Mouse (Mus musculus): ENCODE measurements around the gene Grid1.

Gene Grid1

GRCm38 (mm10) chr14:34952311-34952710 is 132.4 kb downstream of the Grid1 start:
- in situ Hi-C loops (cut with MboI; ENCODE audit: low pct_unique_long_range_greater_than_20kb in 1 of 2, low sequenced_read_pairs in 2 of 2, unreplicated experiment in 1 of 2), result no loop called here

DNA sequence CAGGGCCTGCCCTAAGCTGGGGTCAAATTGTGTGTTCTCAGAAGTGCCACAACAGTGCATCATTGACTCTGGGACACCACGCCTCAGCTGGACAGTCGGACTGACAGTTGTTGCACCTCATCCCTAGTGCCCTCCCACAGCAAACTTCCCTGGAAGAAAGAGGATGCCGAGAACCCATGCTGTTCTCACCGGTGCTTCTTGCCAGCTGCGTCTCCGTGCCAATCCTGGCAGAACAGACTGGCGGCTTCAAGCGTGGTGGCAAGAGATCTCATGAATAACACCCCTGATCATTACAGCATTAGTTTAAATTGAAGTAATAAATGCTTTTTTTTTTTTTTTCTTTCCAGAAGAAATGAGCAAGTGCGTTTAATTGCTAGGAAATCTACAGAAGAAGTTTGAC is 133.7 kb downstream of the Grid1 start:
- in situ Hi-C loops (cut with MboI; ENCODE audit: low pct_unique_long_range_greater_than_20kb in 1 of 2, low sequenced_read_pairs in 2 of 2, unreplicated experiment in 1 of 2), result no loop called here

- in situ Hi-C loops (cut with MboI; ENCODE audit: low pct_unique_long_range_greater_than_20kb in 1 of 2, low sequenced_read_pairs in 2 of 2, unreplicated experiment in 1 of 2), result no loop called here
These were observed 135.8 kb downstream of the Grid1 start for GRCm38 (mm10) chr14:34955689-34956088.

GRCm38 (mm10) chr14:34960227-34960626 is 140.3 kb downstream of the Grid1 start:
- in situ Hi-C loops (cut with MboI; ENCODE audit: low pct_unique_long_range_greater_than_20kb in 1 of 2, low sequenced_read_pairs in 2 of 2, unreplicated experiment in 1 of 2), result no loop called here

GRCm38 (mm10) chr14:34963616-34964168 is 143.8 kb downstream of the Grid1 start:
- in situ Hi-C loops (cut with MboI; ENCODE audit: low pct_unique_long_range_greater_than_20kb in 1 of 2, low sequenced_read_pairs in 2 of 2, unreplicated experiment in 1 of 2), result no loop called here

DNA sequence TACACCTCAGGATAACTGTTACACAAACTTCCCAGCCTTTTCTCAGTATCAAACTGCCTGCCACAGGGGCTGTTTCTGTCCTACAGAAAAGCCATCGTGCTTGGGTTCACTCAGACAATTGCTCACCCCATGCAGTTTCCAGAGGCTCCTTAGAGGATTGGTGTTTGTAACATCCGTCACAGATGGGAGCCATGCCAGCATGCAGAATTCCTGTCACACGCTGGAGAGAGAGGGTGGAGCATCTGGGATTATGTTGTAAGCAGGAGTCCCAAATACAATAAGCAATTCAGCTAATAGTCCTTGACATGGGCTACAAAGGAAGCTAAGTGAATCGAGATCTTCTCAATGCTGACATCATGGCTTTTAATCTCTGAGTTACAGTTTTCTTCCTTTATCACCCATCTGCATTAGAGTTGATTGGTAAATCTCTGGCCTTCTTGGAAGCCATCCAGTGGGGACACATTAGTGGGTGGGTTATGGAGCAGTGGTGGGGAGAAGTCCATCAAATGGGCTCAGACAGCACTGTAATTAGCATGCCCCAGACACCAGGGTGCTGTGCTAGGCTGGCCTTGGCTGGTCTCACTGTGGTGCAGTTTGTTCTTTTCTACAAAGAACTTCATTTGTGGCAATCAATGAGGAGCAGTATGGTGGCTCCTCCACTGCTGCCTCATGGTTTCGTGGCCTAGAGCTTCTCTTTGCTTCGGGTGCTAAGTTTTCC is 149.4 kb downstream of the Grid1 start:
- in situ Hi-C loops (cut with MboI; ENCODE audit: low pct_unique_long_range_greater_than_20kb in 1 of 2, low sequenced_read_pairs in 2 of 2, unreplicated experiment in 1 of 2), result no loop called here

GRCm38 (mm10) chr14:34972930-34973329 is 153.0 kb downstream of the Grid1 start:
- in situ Hi-C loops (cut with MboI; ENCODE audit: low pct_unique_long_range_greater_than_20kb in 1 of 2, low sequenced_read_pairs in 2 of 2, unreplicated experiment in 1 of 2), result no loop called here

GRCm38 (mm10) chr14:34980756-34981155 is 160.8 kb downstream of the Grid1 start:
- in situ Hi-C loops (cut with MboI; ENCODE audit: low pct_unique_long_range_greater_than_20kb in 1 of 2, low sequenced_read_pairs in 2 of 2, unreplicated experiment in 1 of 2), result no loop called here

DNA sequence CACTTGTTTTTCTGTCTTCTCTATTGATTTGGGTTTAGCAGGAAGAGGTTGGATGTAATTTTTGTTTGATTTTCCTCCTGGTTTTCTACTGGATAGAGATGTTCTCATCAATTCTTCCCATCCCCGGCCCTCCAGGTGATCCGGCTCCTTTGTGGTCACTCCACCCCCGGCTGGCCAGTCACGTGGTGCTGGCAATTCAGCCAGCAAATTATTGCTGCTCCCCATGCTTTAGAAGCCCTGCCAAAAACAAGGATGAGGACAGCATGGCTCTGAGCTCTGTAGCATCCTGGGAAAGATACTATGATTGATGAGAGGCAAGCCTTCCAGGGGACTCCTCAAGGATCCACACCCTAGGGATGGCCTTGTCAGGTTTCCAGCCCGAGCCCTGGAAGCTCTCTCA is 169.2 kb downstream of the Grid1 start:
- in situ Hi-C loops (cut with MboI; ENCODE audit: low pct_unique_long_range_greater_than_20kb in 1 of 2, low sequenced_read_pairs in 2 of 2, unreplicated experiment in 1 of 2), result no loop called here

DNA sequence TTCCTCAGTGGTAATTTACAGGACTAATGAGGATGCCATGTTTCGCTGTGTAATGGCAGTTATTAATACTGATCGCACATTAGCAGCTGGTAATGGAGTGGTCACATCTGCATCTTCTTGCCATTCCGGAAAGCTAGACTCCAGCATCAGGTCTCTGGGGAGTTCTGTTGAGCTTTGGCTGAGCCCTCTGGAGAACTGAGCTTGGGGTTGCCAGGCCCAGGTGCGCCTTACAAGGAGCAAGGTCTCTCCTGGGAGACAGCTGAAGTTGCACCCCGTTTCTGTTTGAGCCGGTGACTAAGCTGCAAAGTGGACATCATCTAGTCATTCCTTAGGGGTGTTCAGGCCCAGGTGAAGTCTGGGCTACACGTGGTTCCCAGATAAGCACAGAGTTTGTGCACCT is 186.8 kb downstream of the Grid1 start:
- in situ Hi-C loops (cut with MboI; ENCODE audit: low pct_unique_long_range_greater_than_20kb in 1 of 2, low sequenced_read_pairs in 2 of 2, unreplicated experiment in 1 of 2), result no loop called here

GRCm38 (mm10) chr14:35008674-35009073 is 188.8 kb downstream of the Grid1 start:
- in situ Hi-C loops (cut with MboI; ENCODE audit: low pct_unique_long_range_greater_than_20kb in 1 of 2, low sequenced_read_pairs in 2 of 2, unreplicated experiment in 1 of 2), result no loop called here

- in situ Hi-C loops (cut with MboI; ENCODE audit: low pct_unique_long_range_greater_than_20kb in 1 of 2, low sequenced_read_pairs in 2 of 2, unreplicated experiment in 1 of 2), result no loop called here
These were observed 189.2 kb downstream of the Grid1 start for GRCm38 (mm10) chr14:35009074-35009473.

DNA sequence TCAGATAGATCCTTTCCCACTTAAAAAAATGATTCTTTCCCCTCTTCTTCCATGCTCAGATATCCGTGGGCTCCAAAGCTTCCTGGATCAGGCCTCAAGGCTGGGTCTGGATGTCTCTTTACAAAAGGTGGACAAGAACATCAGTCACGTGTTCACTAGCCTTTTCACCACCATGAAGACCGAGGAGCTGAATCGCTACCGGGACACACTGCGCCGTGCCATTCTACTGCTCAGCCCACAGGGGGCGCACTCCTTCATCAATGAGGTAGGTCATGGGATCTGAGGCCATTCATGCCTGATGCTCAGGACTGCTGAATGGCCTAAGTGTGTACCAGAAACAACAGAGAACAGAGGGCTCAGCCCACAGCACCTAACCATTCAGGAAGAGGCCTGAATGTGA is 206.8 kb downstream of the Grid1 start:
- in situ Hi-C loops (cut with MboI; ENCODE audit: low pct_unique_long_range_greater_than_20kb in 1 of 2, low sequenced_read_pairs in 2 of 2, unreplicated experiment in 1 of 2), result no loop called here

DNA sequence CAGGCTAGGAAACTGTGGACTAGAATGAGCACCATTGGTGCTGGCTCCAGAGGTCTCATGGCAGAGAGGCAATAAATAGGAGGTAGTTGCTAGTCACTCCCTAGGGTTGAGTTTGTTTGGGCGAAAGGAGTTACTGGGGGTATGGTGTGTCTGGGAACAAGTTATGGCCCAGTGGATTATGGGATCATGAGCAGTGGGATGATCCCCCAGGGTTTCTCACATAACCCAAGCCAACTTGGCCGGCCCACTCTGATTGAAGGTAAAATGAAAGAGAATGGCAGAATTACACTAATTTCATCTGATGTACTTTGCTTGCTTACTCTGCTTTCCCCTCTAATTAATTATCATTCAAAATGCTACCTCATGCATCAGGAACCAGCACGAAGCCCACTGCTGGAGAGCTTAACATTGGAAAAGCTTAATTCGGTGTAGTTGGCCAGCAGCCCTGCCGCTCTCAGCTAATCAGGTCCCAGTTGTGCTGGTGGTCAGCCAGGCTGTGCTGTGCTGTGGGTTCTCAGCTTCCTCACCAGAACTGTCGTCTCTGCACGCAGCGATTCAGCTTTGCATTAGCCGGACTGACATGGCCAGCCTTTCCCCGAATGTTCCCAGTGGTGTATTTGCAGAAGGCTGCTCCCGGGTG is 207.7 kb downstream of the Grid1 start:
- in situ Hi-C loops (cut with MboI; ENCODE audit: low pct_unique_long_range_greater_than_20kb in 1 of 2, low sequenced_read_pairs in 2 of 2, unreplicated experiment in 1 of 2), result no loop called here

DNA sequence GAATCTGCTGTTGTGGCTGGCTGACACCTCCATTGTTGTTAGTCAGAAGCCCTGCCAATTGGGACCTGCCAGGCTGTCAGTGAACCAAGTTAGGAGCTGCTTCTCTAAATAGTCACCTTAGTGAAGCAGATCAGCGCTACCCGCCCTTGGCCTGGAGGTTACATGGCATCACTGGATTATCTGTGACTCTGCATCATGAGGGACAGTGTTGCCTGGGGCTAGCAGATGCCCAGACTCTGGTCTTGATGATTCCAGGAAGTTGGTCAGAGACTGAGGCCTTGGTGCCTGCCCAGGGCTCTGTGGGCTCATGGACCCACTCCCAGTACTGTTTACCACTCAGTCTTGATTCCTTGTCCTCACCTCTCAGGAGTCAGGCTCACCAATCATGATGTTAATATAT is 209.7 kb downstream of the Grid1 start:
- in situ Hi-C loops (cut with MboI; ENCODE audit: low pct_unique_long_range_greater_than_20kb in 1 of 2, low sequenced_read_pairs in 2 of 2, unreplicated experiment in 1 of 2), result no loop called here

- in situ Hi-C loops (cut with MboI; ENCODE audit: low pct_unique_long_range_greater_than_20kb in 1 of 2, low sequenced_read_pairs in 2 of 2, unreplicated experiment in 1 of 2), result no loop called here
These were observed 210.4 kb downstream of the Grid1 start for GRCm38 (mm10) chr14:35030271-35030670.

- in situ Hi-C loops (cut with MboI; ENCODE audit: low pct_unique_long_range_greater_than_20kb in 1 of 2, low sequenced_read_pairs in 2 of 2, unreplicated experiment in 1 of 2), result no loop called here
These were observed 212.4 kb downstream of the Grid1 start for GRCm38 (mm10) chr14:35032283-35032682.

DNA sequence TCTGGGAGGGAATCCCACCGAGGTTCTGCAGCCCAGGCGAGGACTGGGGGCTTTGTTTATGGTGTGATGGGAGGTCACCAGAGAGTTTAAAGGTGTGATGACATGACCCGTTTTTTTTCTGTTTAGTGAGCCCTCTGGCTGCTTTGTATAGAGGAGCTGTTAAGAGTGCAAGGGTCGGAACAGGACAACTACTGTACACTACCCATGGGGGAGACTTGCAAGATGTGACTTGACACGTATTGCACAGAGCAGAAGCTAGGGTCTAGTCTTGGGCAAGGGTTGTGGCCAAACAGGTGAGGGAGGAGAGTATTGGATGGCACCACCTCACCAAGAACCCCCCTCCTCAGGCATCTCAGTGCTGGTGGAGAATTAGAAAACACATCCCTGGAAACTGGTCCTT is 224.4 kb downstream of the Grid1 start:
- in situ Hi-C loops (cut with MboI; ENCODE audit: low pct_unique_long_range_greater_than_20kb in 1 of 2, low sequenced_read_pairs in 2 of 2, unreplicated experiment in 1 of 2), result no loop called here

DNA sequence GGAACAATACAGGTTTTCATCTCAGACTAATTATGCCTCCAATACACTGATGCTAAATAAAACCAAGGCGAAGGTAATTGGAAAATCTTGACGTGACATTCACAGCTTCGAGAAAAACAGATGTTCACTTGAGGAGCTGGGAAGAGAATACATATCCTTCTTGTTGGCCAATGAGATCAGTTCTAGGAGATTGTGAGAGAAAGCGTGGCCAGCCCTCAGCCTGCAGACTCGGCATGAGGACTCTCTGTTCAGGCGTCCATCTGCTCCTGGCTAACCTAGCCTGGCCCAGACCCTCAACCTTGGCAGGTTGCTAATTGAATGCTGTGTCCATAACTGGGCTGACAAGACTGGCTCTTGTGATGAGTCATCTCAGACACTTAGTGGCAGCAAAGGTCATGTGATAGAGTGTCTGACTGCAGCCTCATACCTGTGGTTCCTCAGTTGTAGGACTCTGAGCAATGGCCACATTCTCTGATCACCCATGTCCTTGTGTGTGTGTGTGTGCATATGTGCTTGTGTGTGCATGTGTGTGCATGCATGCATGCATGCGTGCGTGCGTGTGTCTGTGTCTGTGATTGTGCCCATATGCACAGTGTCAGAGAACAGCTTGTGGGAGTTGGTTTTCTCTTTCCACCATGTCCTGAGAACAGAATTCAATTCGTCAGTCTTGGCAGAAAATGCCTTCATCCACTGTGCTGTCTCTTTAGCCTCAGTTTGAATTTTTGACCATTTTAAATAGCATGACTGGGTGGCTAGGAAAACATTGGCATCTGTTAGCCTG is 225.2 kb downstream of the Grid1 start:
- in situ Hi-C loops (cut with MboI; ENCODE audit: low pct_unique_long_range_greater_than_20kb in 1 of 2, low sequenced_read_pairs in 2 of 2, unreplicated experiment in 1 of 2), result no loop called here
